Mouse (Mus musculus) kidney, embryonic 16.5 days (tissue): Measurements from ENCODE around the gene Spsb1. TPM values are rescaled to one million over a fixed set of nuclear protein-coding genes. Genes with fewer than 3 reads are reported as not detected.
A peak's percentile ranks its signal among the peaks of the same experiment; 100 is the strongest.

Experiments used
- ATAC-seq: fragments of 200-750 bp; cut with Nextera tagmentation; 2 replicates; pipeline ENCODE4 v1.8.0; 2017; ENCODE audit warnings: moderate TSS enrichment; ENCODE audit not compliant: low FRiP score, low TSS enrichment
- H3K27ac ChIP-seq: fragments of 300-500 bp; sonication (generic); 2 replicates; pipeline ENCODE4 v1.5.1; 2014; ENCODE audit warnings: low read length
- H3K27me3 ChIP-seq: fragments of 300-500 bp; sonication (generic); 2 replicates; pipeline ENCODE4 v1.6.1; 2014; ENCODE audit warnings: low read length, control low read depth, mixed read lengths; ENCODE audit not compliant: insufficient read depth
- H3K36me3 ChIP-seq: fragments of 300-500 bp; sonication (generic); 2 replicates; pipeline ENCODE4 v1.6.1; 2014; ENCODE audit warnings: low read length, control low read depth, mixed read lengths; ENCODE audit not compliant: insufficient read depth
- H3K4me1 ChIP-seq: fragments of 300-500 bp; sonication (generic); 2 replicates; pipeline ENCODE4 v1.6.1; 2014; ENCODE audit warnings: low read length, control low read depth, mixed read lengths; ENCODE audit not compliant: insufficient read depth
- H3K4me2 ChIP-seq: fragments of 300-500 bp; sonication (generic); replicated peaks from 2 replicates; pipeline ENCODE4 v1.6.1; 2014; ENCODE audit warnings: low read depth, low read length
- H3K4me3 ChIP-seq: fragments of 300-500 bp; sonication (generic); 2 replicates; pipeline ENCODE4 v1.5.1; 2014; ENCODE audit warnings: mild to moderate bottlenecking, low read length
- H3K9ac ChIP-seq: fragments of 300-500 bp; sonication (generic); replicated peaks from 2 replicates; pipeline ENCODE4 v1.6.1; 2014; ENCODE audit warnings: low read length
- H3K9me3 ChIP-seq: fragments of 300-500 bp; sonication (generic); 2 replicates; pipeline ENCODE4 v1.6.1; 2016; ENCODE audit warnings: low read length, control low read depth
- WGBS: fragments of 180-500 bp; shearing (Covaris S2); extraction: QIAGEN DNeasy Blood & Tissue Kit; methylation state at CpG from one replicate; pipeline ENCODE4 v1.1.7; 2014; 5-methylcytosine and 5-hydroxymethylcytosine counted together
- polyA plus RNA-seq: library from polyadenylated mRNA; unstranded; fragments of >200 nt; fragmentation: Nextera tagmentation; extraction: Ambion mirVana; gene quantifications from 2 replicates; pipeline ENCODE4 v1.2.1, GENCODE M21; 2015

The Spsb1 gene
- polyA plus RNA-seq, 1 experiment from 2014 or later: 10.9 TPM

DNA sequence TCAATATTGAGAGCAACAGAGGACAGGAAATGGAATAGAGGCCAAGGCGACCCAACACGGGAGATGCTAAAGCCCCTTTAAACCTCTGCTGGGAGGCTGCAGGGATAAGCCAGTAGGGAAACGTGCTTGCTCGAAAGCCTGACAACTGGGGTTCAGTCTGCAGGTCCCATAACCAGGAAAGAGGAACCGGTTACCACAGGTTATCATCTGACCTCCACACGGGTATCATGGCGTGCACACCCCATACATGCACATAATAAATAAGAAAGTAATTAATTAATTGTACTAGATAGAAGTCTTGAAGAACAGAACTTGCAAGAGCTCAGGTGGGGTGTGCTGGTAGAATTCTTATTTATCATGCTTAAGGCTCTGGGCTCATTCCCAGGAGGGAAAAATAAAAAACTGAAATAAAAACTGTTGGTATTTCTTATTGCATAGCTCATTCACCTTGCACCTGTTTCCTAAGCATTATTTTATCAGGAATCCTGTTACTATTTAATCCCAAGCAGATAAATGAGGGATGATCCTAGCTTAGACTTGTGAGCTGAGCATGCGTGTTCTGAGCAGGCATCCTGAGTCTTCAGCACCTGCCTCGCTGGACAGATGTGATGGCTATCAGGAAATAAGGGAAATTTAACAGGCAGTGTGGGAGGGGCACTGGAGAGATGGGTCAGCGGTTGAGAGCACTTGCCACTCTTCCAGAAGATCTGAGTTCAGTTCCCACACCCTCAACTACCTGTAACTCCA lies 32.0 kb upstream of the Spsb1 start:
- Histone ChIP-seq H3K36me3 (peaks cover 17% of the 10 kb centered on the region), H3K27ac (no peak overlapping the region), H3K4me3 (no peak overlapping the region), H3K9ac (no peak overlapping the region), H3K4me2 (no peak overlapping the region), H3K9me3 (no peaks in the 10 kb centered on the region), H3K4me1 (peaks cover 32% of the 10 kb centered on the region), H3K27me3 (no peaks in the 10 kb centered on the region)
- no peak for ATAC-seq
- WGBS: 77% methylated on average over 10 of the region's 10 CpGs

DNA sequence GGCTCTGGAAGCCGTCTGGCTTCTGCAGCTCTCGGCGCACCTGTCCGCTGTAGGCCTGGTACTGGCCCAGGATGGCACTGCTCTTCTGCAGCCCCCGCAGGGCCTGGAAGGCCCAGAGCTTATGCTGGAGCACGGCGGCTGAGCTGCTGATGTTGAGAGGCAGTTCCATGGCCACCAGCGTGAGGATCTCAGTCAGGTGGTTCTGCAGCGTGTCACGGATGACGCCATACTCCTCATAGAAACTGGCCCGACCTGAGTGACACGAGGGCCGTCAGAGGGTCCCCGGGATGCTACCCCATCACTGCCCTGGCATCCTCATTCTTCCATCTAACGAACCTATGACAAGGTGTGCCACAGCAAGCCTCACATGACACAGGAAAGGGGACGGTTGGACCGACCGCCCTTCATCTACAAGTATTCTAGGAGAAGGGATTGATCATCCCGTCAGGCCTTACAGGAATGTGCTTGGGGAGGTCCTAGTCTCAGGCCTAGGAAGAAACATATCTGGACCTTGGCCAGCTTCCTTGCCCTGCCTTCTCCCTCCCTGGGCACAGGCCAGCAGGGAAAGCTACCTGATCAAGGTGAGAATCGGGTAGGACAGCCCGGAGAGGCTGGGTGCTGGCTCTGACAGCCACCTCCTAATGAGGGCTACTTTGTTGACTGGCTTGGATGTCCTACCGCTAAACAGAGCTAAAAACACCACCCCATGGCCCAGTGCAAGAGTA lies 29.2 kb upstream of the Spsb1 start:
- peaks cover 24% of the 10 kb centered on the region for H3K36me3 ChIP-seq
- H3K4me1 ChIP-seq: peaks cover 17% of the 10 kb centered on the region
- no peak overlapping the region for H3K9ac ChIP-seq
- WGBS: 90% methylated on average over 23 of the region's 23 CpGs
- no peak overlapping the region for H3K4me2 ChIP-seq
- H3K4me3 ChIP-seq: no peak overlapping the region
- no peak overlapping the region for H3K27ac ChIP-seq
- no peaks in the 10 kb centered on the region for H3K9me3 ChIP-seq
- no peaks in the 10 kb centered on the region for H3K27me3 ChIP-seq
- ATAC-seq: no peak

DNA sequence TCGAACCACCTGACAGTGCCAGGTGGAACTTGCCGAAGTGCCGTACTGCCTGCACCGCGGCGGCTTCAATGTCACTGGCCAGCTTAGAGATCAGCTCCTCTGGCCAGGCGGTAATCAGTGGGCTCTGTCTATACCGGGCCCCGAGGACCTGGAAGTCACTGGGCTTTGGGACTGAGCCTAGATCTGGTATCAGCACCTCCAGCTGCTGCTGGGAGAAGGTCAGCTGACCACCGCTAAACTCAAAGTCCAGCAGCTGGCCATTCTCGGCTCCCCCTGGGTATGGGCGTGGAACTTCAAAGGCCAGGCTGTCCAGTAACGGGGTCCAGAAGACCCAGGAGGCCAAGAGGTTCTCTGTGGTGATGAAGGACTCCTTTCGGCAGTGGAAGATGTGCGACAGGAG lies 27.3 kb upstream of the Spsb1 start:
- Histone ChIP-seq H3K4me2 (no peak overlapping the region), H3K27me3 (no peaks in the 10 kb centered on the region), H3K27ac (no peak overlapping the region), H3K4me3 (no peak overlapping the region), H3K36me3 (peaks cover 21% of the 10 kb centered on the region), H3K9me3 (no peaks in the 10 kb centered on the region), H3K9ac (no peak overlapping the region), H3K4me1 (peaks cover 18% of the 10 kb centered on the region)
- WGBS: 72% methylated on average over 15 of the region's 15 CpGs
- ATAC-seq: no peak

DNA sequence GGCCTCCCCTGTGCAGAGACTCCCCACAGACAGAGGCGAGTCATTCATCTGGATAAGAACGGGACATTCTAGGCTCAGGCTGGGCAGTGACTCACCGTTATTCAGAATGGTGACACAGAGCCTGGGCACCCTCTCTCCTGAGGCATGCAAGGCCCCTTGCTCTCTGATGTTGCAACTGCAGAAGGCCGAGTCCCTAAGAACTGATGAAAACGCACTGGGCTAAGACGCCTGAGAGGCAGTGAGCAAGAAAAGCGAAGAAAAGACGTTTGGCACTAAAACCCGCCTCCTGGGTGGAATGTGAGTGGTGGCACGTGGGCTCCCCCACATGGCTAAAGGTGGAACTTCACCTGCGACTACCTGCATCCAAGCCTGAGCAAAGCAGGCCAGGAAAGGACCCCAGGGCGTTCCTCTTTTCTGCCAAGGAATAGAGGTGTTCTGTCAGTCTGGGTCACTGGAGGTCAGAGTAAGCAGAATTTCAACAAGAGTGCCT lies 25.0 kb upstream of the Spsb1 start:
- Histone ChIP-seq H3K27ac (no peak overlapping the region), H3K27me3 (no peaks in the 10 kb centered on the region), H3K4me1 (peaks cover 18% of the 10 kb centered on the region), H3K9me3 (no peaks in the 10 kb centered on the region), H3K4me3 (no peak overlapping the region), H3K4me2 (peak overlapping the region; percentile 39), H3K36me3 (peaks cover 21% of the 10 kb centered on the region), H3K9ac (0 out of 2 replicates have a peak overlapping the region, but pooled peaks have one; percentile 25)
- 3% methylated on average over 12 of the region's 12 CpGs for whole genome bisulfite sequencing
- ATAC-seq: peak; percentile 58; the same call in 1 of the 2 replicates

DNA sequence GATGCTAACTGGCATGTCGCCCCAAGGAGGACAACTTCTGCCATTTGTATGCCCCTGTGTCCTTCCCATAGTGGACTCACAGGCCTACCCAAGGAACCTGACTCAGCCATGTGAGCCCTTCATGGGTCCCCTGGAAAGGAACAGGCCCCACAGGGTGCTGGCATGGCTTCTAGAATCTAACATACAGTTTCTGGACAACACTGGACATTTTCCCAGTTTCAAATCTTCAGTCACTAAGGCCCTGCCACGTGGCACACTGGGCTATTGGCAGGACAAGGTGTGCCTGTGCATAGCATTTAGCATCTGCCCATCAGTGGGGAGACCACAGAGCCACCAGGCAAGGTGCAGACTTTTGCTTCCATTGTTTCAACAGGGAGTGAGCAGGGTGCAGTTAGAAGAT lies 24.0 kb upstream of the Spsb1 start:
- peaks cover 18% of the 10 kb centered on the region for H3K4me1 ChIP-seq
- WGBS: 88% methylated on average over 2 of the region's 2 CpGs
- ATAC-seq: no peak
- H3K36me3 ChIP-seq: peaks cover 18% of the 10 kb centered on the region
- H3K4me2 ChIP-seq: no peak overlapping the region
- no peak overlapping the region for H3K27ac ChIP-seq
- no peak overlapping the region for H3K9ac ChIP-seq
- H3K4me3 ChIP-seq: no peak overlapping the region
- no peaks in the 10 kb centered on the region for H3K27me3 ChIP-seq
- no peaks in the 10 kb centered on the region for H3K9me3 ChIP-seq

DNA sequence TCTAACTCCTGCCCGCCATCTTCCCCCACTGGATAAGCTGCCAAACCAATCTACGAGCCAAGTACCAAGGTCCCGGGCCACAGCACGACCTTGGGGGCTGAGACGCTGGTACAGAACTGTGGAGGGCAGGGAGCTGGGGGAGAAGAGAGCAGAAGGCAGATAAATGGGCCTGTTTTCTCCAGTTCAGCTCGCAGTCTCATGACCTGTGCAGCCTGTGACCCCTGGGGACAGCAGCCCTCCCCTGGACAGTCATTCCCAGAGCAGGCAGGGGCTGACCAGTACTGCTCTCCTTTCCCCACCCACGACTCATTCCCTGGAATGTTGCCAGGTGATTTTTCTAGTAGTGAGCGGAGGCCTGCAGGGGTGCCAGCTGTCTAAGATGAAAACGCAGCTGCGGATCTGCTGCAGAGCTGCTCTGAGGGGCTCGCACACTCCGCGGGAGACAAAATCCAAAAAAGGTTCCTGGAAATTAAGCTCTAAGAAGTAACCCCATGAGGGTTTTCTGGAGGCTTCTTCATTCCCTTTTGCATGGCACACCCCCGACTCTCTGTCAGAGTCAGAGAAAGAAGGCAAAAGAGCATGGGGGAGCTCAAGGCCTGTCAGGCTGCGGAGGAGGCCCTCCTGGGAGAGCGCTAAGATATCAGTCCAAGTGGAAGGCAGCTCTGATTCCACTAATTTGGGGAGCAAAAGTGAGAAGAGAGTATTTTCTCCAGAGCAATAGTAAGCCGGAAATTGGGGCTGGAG lies 23.1 kb upstream of the Spsb1 start:
- H3K27ac ChIP-seq: peak overlapping the region; percentile 58
- H3K36me3 ChIP-seq: peaks cover 15% of the 10 kb centered on the region; the same call in 1 of the 2 replicates
- ATAC-seq: peak; percentile 61
- no peak overlapping the region for H3K4me2 ChIP-seq
- H3K27me3 ChIP-seq: no peaks in the 10 kb centered on the region
- peaks cover 18% of the 10 kb centered on the region for H3K4me1 ChIP-seq
- H3K4me3 ChIP-seq: no peak overlapping the region
- peak overlapping the region; percentile 19; the same call in 1 of the 2 replicates for H3K9ac ChIP-seq
- 37% methylated on average over 17 of the region's 17 CpGs for WGBS
- no peaks in the 10 kb centered on the region for H3K9me3 ChIP-seq

DNA sequence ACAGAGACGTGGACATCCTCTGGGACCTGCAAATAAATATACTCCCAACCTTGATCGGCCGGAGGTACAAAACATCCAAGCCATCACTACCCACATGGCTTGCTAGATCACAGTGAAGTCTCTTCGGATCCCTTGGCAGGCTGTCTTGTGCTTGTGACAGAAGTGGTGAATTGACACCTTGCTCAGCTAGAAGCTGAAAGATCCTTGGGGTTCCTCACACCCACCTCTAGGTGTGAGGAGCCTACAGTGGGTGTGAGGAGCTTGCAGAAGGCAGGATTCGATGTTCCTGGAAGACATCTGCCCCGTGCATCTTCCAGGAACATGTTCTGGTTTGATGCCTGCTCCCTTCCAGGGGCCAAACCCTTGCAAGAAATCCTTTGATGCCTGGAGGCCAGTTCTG lies 22.3 kb upstream of the Spsb1 start:
- Histone ChIP-seq H3K27me3 (no peaks in the 10 kb centered on the region), H3K36me3 (peaks cover 10% of the 10 kb centered on the region; the same call in 1 of the 2 replicates), H3K27ac (no peak overlapping the region), H3K9me3 (no peaks in the 10 kb centered on the region), H3K4me1 (peaks cover 18% of the 10 kb centered on the region), H3K4me2 (no peak overlapping the region), H3K4me3 (no peak overlapping the region), H3K9ac (no peak overlapping the region)
- ATAC-seq: no peak
- WGBS: 70% methylated on average over 6 of the region's 6 CpGs

DNA sequence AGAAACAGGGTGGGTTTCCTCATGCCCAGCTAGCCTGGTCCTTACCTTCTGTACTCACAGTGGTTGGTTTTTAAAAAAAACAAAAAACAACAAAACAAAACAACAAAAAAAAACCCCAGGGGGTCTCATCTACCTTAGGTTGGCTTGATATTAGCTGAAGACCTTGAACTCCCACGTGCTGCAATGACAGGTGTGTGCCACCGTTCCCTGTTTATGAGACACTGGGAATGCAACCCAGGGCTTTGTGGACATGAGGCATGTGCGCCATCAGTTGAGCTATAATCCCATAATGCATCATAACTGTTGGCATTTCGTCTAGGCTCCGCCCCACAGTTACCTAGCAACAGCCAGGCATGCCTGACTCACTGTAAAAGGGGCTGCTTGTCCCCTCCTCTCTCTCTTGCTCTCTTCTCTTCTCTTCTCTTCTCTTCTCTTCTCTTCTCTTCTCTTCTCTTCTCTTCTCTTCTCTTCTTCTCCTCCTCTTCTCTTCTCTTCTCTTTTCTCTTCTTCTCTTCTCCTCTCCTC lies 20.9 kb upstream of the Spsb1 start:
- no peak overlapping the region for H3K4me3 ChIP-seq
- no peaks in the 10 kb centered on the region for H3K9me3 ChIP-seq
- H3K4me2 ChIP-seq: no peak overlapping the region
- H3K36me3 ChIP-seq: no peaks in the 10 kb centered on the region
- no peak overlapping the region for H3K27ac ChIP-seq
- H3K27me3 ChIP-seq: no peaks in the 10 kb centered on the region
- H3K9ac ChIP-seq: no peak overlapping the region
- no peak for ATAC-seq
- H3K4me1 ChIP-seq: peaks cover 18% of the 10 kb centered on the region
- WGBS: 83% methylated on average over 5 of the region's 5 CpGs

DNA sequence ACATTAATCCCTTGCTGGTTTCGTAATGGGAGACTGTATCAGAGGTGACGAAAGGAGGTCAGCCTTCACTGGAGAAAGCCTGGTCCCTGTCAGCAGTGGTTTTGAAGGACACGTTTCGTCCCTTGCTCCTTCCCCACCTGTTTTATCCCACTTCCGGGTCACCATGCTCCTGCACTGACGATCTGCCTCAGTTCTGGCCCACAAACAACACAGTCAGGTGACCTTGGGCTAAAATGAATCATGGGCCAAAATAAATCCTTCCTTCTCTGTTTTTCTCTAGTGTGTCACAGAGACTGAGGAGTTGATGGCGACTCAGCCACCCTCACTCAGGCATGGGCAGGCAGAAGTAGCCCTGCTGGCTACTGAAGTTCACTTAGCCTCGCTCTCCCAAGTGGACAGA lies 20.4 kb upstream of the Spsb1 start:
- WGBS: 47% methylated on average over 8 of the region's 8 CpGs
- Histone ChIP-seq H3K4me1 (peaks cover 18% of the 10 kb centered on the region), H3K27me3 (no peaks in the 10 kb centered on the region), H3K9ac (no peak overlapping the region), H3K9me3 (no peaks in the 10 kb centered on the region), H3K36me3 (no peaks in the 10 kb centered on the region), H3K27ac (no peak overlapping the region), H3K4me2 (no peak overlapping the region), H3K4me3 (no peak overlapping the region)
- ATAC-seq: no peak
